In genomic region chr2:163143413-163143812, GRCm38 (mm10) we compare ENCODE assay signal across 25 mouse cellular contexts. TPM values are rescaled to one million over a fixed set of nuclear protein-coding genes. Genes with fewer than 3 reads are reported as not detected.
DNase-seq lines count a peak whose midpoint lies in the region; ATAC-seq lines count a peak whose summit lies in the region.
"Had no signal": no experiment of that assay in that cellular context is flagged by ENCODE, and none has a peak within 500 bp of the region (broad histone marks: within the 10 kb centered on the region; RNA-seq: fewer than 3 reads in every experiment).

No protein-coding gene starts in this region.

- peaks cover 16% of the 10 kb centered on the region for H3K4me1 ChIP-seq in forebrain, embryonic 12.5 days
- no peaks in the 10 kb centered on the region for H3K4me1 ChIP-seq in forebrain, embryonic 11.5 days (replicated peaks; ENCODE audit: control insufficient read depth, insufficient read depth, low read length)
- peaks cover 19% of the 10 kb centered on the region for H3K4me1 ChIP-seq in neural tube, embryonic 13.5 days (replicated peaks)
- peaks cover 21% of the 10 kb centered on the region for H3K4me1 ChIP-seq in midbrain, embryonic 14.5 days (ENCODE audit: control insufficient read depth, insufficient read depth, low read length)
- H3K4me1 ChIP-seq: heart, embryonic 13.5 days; liver, embryonic 15.5 days; stomach, embryonic 15.5 days had no signal

- H3K27ac ChIP-seq in forebrain, embryonic 12.5 days = 0 out of 2 replicates have a peak overlapping the region, but pooled peaks have one; percentile 53
- H3K27ac ChIP-seq in forebrain, embryonic 11.5 days (ENCODE audit: low read depth, low read length) = no peak overlapping the region
- H3K27ac ChIP-seq in neural tube, embryonic 13.5 days (replicated peaks) = peak overlapping the region; percentile 25
- H3K27ac ChIP-seq in midbrain, embryonic 14.5 days (replicated peaks; ENCODE audit: low read depth, low read length) = peak overlapping the region; percentile 67
- H3K27ac ChIP-seq: heart, embryonic 13.5 days; liver, embryonic 15.5 days; stomach, embryonic 15.5 days had no signal

- H3K4me2 ChIP-seq in forebrain, embryonic 12.5 days = 0 out of 2 replicates have a peak overlapping the region, but pooled peaks have one; percentile 2
- no peak overlapping the region for H3K4me2 ChIP-seq in forebrain, embryonic 11.5 days (ENCODE audit: low read depth, low read length, severe bottlenecking)
- H3K4me2 ChIP-seq in neural tube, embryonic 13.5 days = peak overlapping the region; percentile 9
- peak overlapping the region; percentile 23 for H3K4me2 ChIP-seq in midbrain, embryonic 14.5 days (ENCODE audit: low read length)
- H3K4me2 ChIP-seq: heart, embryonic 13.5 days; liver, embryonic 15.5 days; stomach, embryonic 15.5 days had no signal

- H3K36me3 ChIP-seq in forebrain, embryonic 12.5 days (replicated peaks) = no peaks in the 10 kb centered on the region
- no peaks in the 10 kb centered on the region for H3K36me3 ChIP-seq in forebrain, embryonic 11.5 days (ENCODE audit: control insufficient read depth, insufficient read depth, low read length)
- H3K36me3 ChIP-seq in neural tube, embryonic 13.5 days = no peaks in the 10 kb centered on the region
- H3K36me3 ChIP-seq in midbrain, embryonic 14.5 days (ENCODE audit: control insufficient read depth, insufficient read depth, low read length) = no peaks in the 10 kb centered on the region
- H3K36me3 ChIP-seq: heart, embryonic 13.5 days; liver, embryonic 15.5 days; stomach, embryonic 15.5 days had no signal

- no peak for DNase-seq in forebrain, embryonic 11.5 days (ENCODE audit: low spot score)
- no peak for DNase-seq in neural tube, embryonic 10.5 days (ENCODE audit: extremely low spot score, low spot score)
- peak; percentile 74 for DNase-seq in midbrain, embryonic 14.5 days
- no peak for DNase-seq in adrenal gland, postnatal 36 days
- no peak for DNase-seq in urinary bladder, adult 2 months (ENCODE audit: low spot score)
- no peak for DNase-seq in retina, embryonic 14.5 days (ENCODE audit: low spot score)
- DNase-seq: cerebellum, adult 11 months; heart, postnatal 36 days; right cerebral cortex, adult 18-20 months had no signal

- no peak overlapping the region for H3K4me3 ChIP-seq in forebrain, embryonic 12.5 days (replicated peaks)
- no peak overlapping the region for H3K4me3 ChIP-seq in forebrain, embryonic 11.5 days (ENCODE audit: low read depth, low read length)
- H3K4me3 ChIP-seq in neural tube, embryonic 13.5 days = no peak overlapping the region
- H3K4me3 ChIP-seq in midbrain, embryonic 14.5 days (replicated peaks; ENCODE audit: low read depth, low read length) = no peak overlapping the region
- H3K4me3 ChIP-seq: erythroblast, embryonic 14.5 days; heart, embryonic 13.5 days; liver, embryonic 15.5 days; stomach, embryonic 15.5 days had no signal

- ATAC-seq in forebrain, embryonic 12.5 days (ENCODE audit: low FRiP score) = peak; percentile 55; the same call in 1 of the 2 replicates
- ATAC-seq in forebrain, embryonic 11.5 days (replicated peaks; ENCODE audit: low FRiP score) = no peak
- ATAC-seq in neural tube, embryonic 13.5 days (ENCODE audit: low read depth) = peak; percentile 32; the same call in 1 of the 2 replicates
- no peak for ATAC-seq in midbrain, embryonic 14.5 days (ENCODE audit: low FRiP score, low TSS enrichment)
- ATAC-seq: intestine, postnatal 0 days; lung, postnatal 0 days had no signal

- H3K27me3 ChIP-seq in forebrain, embryonic 12.5 days = 0 out of 2 replicates have a peak, but pooled peaks cover 6% of the 10 kb centered on the region
- no peaks in the 10 kb centered on the region for H3K27me3 ChIP-seq in forebrain, embryonic 11.5 days (ENCODE audit: control insufficient read depth, insufficient read depth, low read length)
- no peaks in the 10 kb centered on the region for H3K27me3 ChIP-seq in neural tube, embryonic 13.5 days
- H3K27me3 ChIP-seq in midbrain, embryonic 14.5 days (ENCODE audit: control insufficient read depth, insufficient read depth, low read length) = no peaks in the 10 kb centered on the region
- H3K27me3 ChIP-seq: liver, embryonic 15.5 days; stomach, embryonic 15.5 days had no signal

- no peaks in the 10 kb centered on the region for H3K9me3 ChIP-seq in forebrain, embryonic 12.5 days
- H3K9me3 ChIP-seq in forebrain, embryonic 11.5 days (ENCODE audit: control insufficient read depth, low read length) = no peaks in the 10 kb centered on the region
- no peaks in the 10 kb centered on the region for H3K9me3 ChIP-seq in neural tube, embryonic 13.5 days
- H3K9me3 ChIP-seq in midbrain, embryonic 14.5 days (ENCODE audit: control insufficient read depth, low read length) = no peaks in the 10 kb centered on the region
- H3K9me3 ChIP-seq: liver, embryonic 15.5 days; stomach, embryonic 15.5 days had no signal

- no peak overlapping the region for H3K9ac ChIP-seq in forebrain, embryonic 12.5 days
- no peak overlapping the region for H3K9ac ChIP-seq in forebrain, embryonic 11.5 days (ENCODE audit: low read length)
- no peak overlapping the region; the same call in 1 of the 2 replicates for H3K9ac ChIP-seq in neural tube, embryonic 13.5 days
- no peak overlapping the region for H3K9ac ChIP-seq in midbrain, embryonic 14.5 days (replicated peaks; ENCODE audit: low read length)
- H3K9ac ChIP-seq: heart, embryonic 13.5 days; liver, embryonic 15.5 days; stomach, embryonic 15.5 days had no signal

- 51% methylated on average over 13 of the region's 13 CpGs for WGBS in forebrain, embryonic 12.5 days
- WGBS in forebrain, embryonic 11.5 days = 59% methylated on average over 13 of the region's 13 CpGs
- WGBS in neural tube, embryonic 13.5 days = 46% methylated on average over 13 of the region's 13 CpGs
- 29% methylated on average over 13 of the region's 13 CpGs for WGBS in midbrain, embryonic 14.5 days

RNA-seq across cellular contexts. Expression of gene Gtsf1l, which starts 55.8 kb away (rescaled TPM):
- polyA plus RNA-seq in forebrain, embryonic 12.5 days (2016; fragmentation: Nextera tagmentation; extraction: Ambion mirVana) = not detected in 2 replicates
- 0.35 TPM in 1 of 2 replicates, not detected in the other for polyA plus RNA-seq in forebrain, embryonic 11.5 days (2014; fragmentation: Nextera tagmentation; extraction: Ambion mirVana)
- polyA plus RNA-seq in neural tube, embryonic 13.5 days (2015; fragmentation: Nextera tagmentation; extraction: Ambion mirVana) = not detected in 2 replicates
- polyA plus RNA-seq in midbrain, embryonic 14.5 days (2014; fragmentation: Nextera tagmentation; extraction: Ambion mirVana) = not detected in 2 replicates
- not detected for total RNA-seq in adrenal gland, postnatal 36 days (2021)
- polyA plus RNA-seq in urinary bladder, adult 2 months (2012; rRNA removed) = not detected in 2 replicates
- total RNA-seq: adrenal gland, adult 18-20 months; gastrocnemius, postnatal 4 days; heart, postnatal 36 days; layer of hippocampus, postnatal 14 days; left cerebral cortex, postnatal 10 days; MEL had no signal
- polyA plus RNA-seq: erythroblast, embryonic 14.5 days; heart, embryonic 13.5 days; intestine, postnatal 0 days; limb, embryonic 14.5 days; liver, embryonic 15.5 days; small intestine, adult 2 months; stomach, embryonic 15.5 days; thymus, postnatal 0 days had no signal

RNA-seq across cellular contexts. Expression of gene Tox2, which starts 59.5 kb away (rescaled TPM):
- polyA plus RNA-seq in forebrain, embryonic 12.5 days (2016; fragmentation: Nextera tagmentation; extraction: Ambion mirVana) = 27.2 and 31.6 TPM in 2 replicates
- 35.0 and 35.5 TPM in 2 replicates for polyA plus RNA-seq in forebrain, embryonic 11.5 days (2014; fragmentation: Nextera tagmentation; extraction: Ambion mirVana)
- polyA plus RNA-seq in neural tube, embryonic 13.5 days (2015; fragmentation: Nextera tagmentation; extraction: Ambion mirVana) = 22.0 and 22.7 TPM in 2 replicates
- 36.7 and 46.8 TPM in 2 replicates for polyA plus RNA-seq in midbrain, embryonic 14.5 days (2014; fragmentation: Nextera tagmentation; extraction: Ambion mirVana)
- total RNA-seq in adrenal gland, postnatal 36 days (2021) = 10 to 100 TPM in 1 of 2 experiments, 1 to 10 TPM in 1; 1.6 to 12.0 TPM
- 4.5 and 6.1 TPM in 2 replicates for polyA plus RNA-seq in urinary bladder, adult 2 months (2012; rRNA removed)
- total RNA-seq: MEL had no signal

Comparison
In these comparisons a context has a peak if more than half of its experiments do, and no peak if none do; other contexts are left out.
1. ATAC-seq: peak in forebrain, embryonic 12.5 days (single experiment) and neural tube, embryonic 13.5 days (single experiment); none in forebrain, embryonic 11.5 days (single experiment) and midbrain, embryonic 14.5 days (single experiment).